Mouse (Mus musculus) testis, adult 2 months (tissue): Measurements from ENCODE around the gene Selenov.

Experiments
- CTCF ChIP-seq: fragments of 200-500 bp; IDR thresholded peaks from 2 replicates; pipeline ENCODE4 v1.5.1; 2012; ENCODE audit warnings: low read depth, mild to moderate bottlenecking, inconsistent platforms, low read length, moderate library complexity; ENCODE audit not compliant: control insufficient read depth, insufficient read depth, insufficient replicate concordance
- POLR2A ChIP-seq: fragments of 200-500 bp; IDR thresholded peaks from 2 replicates; pipeline ENCODE4 v1.6.1; 2012; ENCODE audit warnings: low read depth, mild to moderate bottlenecking, inconsistent platforms, low read length, moderate library complexity; ENCODE audit not compliant: control insufficient read depth

- TF ChIP-seq CTCF (no peak), POLR2A (no peak)
These were observed 18.8 kb upstream of the Selenov start for GRCm38 (mm10) chr7:28309737-28310136.
